Mouse (Mus musculus) hindbrain, embryonic 15.5 days (tissue): Measurements from ENCODE around the gene Myh3. TPM values are rescaled to one million over a fixed set of nuclear protein-coding genes. Genes with fewer than 3 reads are reported as not detected.

Experiments used
- ATAC-seq: fragments of 200-750 bp; cut with Nextera tagmentation; 2 replicates; pipeline ENCODE4 v1.8.0; 2017; ENCODE audit warnings: low read depth, moderate number of reproducible peaks, moderate TSS enrichment; ENCODE audit not compliant: low FRiP score
- H3K27ac ChIP-seq: fragments of 300-500 bp; sonication (generic); replicated peaks from 2 replicates; pipeline ENCODE4 v1.5.1; 2015; ENCODE audit warnings: mild to moderate bottlenecking, inconsistent platforms
- H3K27me3 ChIP-seq: fragments of 300-500 bp; sonication (generic); 2 replicates; pipeline ENCODE4 v1.6.1; 2015; ENCODE audit warnings: control low read depth, inconsistent platforms
- H3K36me3 ChIP-seq: fragments of 300-500 bp; sonication (generic); 2 replicates; pipeline ENCODE4 v1.6.1; 2015; ENCODE audit warnings: control low read depth, inconsistent platforms
- H3K4me1 ChIP-seq: fragments of 300-500 bp; sonication (generic); replicated peaks from 2 replicates; pipeline ENCODE4 v1.6.1; 2015; ENCODE audit warnings: control low read depth, inconsistent platforms
- H3K4me2 ChIP-seq: fragments of 300-500 bp; sonication (generic); 2 replicates; pipeline ENCODE4 v1.6.1; 2015; ENCODE audit warnings: moderate library complexity, mild to moderate bottlenecking, inconsistent platforms
- H3K4me3 ChIP-seq: fragments of 300-500 bp; sonication (generic); 2 replicates; pipeline ENCODE4 v1.5.1; 2015; ENCODE audit warnings: mild to moderate bottlenecking, inconsistent platforms
- H3K9ac ChIP-seq: fragments of 300-500 bp; sonication (generic); 2 replicates; pipeline ENCODE4 v1.6.1; 2015; ENCODE audit warnings: inconsistent platforms
- H3K9me3 ChIP-seq: fragments of 300-500 bp; sonication (generic); 2 replicates; pipeline ENCODE4 v1.6.1; 2016; ENCODE audit warnings: control low read depth, inconsistent platforms
- WGBS: fragments of 180-500 bp; shearing (Covaris S2); methylation state at CpG from one replicate; pipeline ENCODE4 v1.1.7; 2015; 5-methylcytosine and 5-hydroxymethylcytosine counted together
- polyA plus RNA-seq: library from polyadenylated mRNA; unstranded; fragments of >200 nt; fragmentation: Nextera tagmentation; extraction: Ambion mirVana; gene quantifications from 2 replicates; pipeline ENCODE4 v1.2.1, GENCODE M21; 2015

Gene Myh3
- polyA plus RNA-seq, 1 experiment from 2014 or later = 0.39 TPM

GRCm38 (mm10) chr11:67135532-67135931, 57.4 kb downstream of the Myh3 start:
- 91% methylated on average over 2 of the region's 2 CpGs for WGBS
- no peak overlapping the region for H3K4me2 ChIP-seq
- H3K9ac ChIP-seq = no peak overlapping the region
- no peak for ATAC-seq
- H3K4me3 ChIP-seq = no peak overlapping the region
- no peaks in the 10 kb centered on the region for H3K4me1 ChIP-seq
- H3K27ac ChIP-seq = no peak overlapping the region
- H3K9me3 ChIP-seq = no peaks in the 10 kb centered on the region
- no peaks in the 10 kb centered on the region for H3K36me3 ChIP-seq
- no peaks in the 10 kb centered on the region for H3K27me3 ChIP-seq

- no peak overlapping the region for H3K27ac ChIP-seq
- H3K36me3 ChIP-seq = no peaks in the 10 kb centered on the region
- no peak overlapping the region for H3K4me3 ChIP-seq
- no peak overlapping the region for H3K4me2 ChIP-seq
- H3K9ac ChIP-seq = no peak overlapping the region
- no peak for ATAC-seq
- 92% methylated on average over 8 of the region's 8 CpGs for WGBS
- no peaks in the 10 kb centered on the region for H3K27me3 ChIP-seq
- no peaks in the 10 kb centered on the region for H3K9me3 ChIP-seq
- no peaks in the 10 kb centered on the region for H3K4me1 ChIP-seq
Measured at GRCm38 (mm10) chr11:67139556-67139955, 61.5 kb downstream of the Myh3 start.

GRCm38 (mm10) chr11:67140175-67140574, 62.1 kb downstream of the Myh3 start:
- Histone ChIP-seq H3K27me3 (no peaks in the 10 kb centered on the region), H3K4me2 (no peak overlapping the region), H3K27ac (no peak overlapping the region), H3K4me1 (no peaks in the 10 kb centered on the region), H3K36me3 (no peaks in the 10 kb centered on the region), H3K4me3 (no peak overlapping the region), H3K9ac (no peak overlapping the region), H3K9me3 (no peaks in the 10 kb centered on the region)
- WGBS = 88% methylated on average over 5 of the region's 5 CpGs
- no peak for ATAC-seq

- no peaks in the 10 kb centered on the region for H3K9me3 ChIP-seq
- ATAC-seq = no peak
- no peak overlapping the region for H3K4me3 ChIP-seq
- H3K4me2 ChIP-seq = no peak overlapping the region
- no peaks in the 10 kb centered on the region for H3K4me1 ChIP-seq
- no peaks in the 10 kb centered on the region for H3K27me3 ChIP-seq
- no peak overlapping the region for H3K9ac ChIP-seq
- H3K27ac ChIP-seq = no peak overlapping the region
- no peaks in the 10 kb centered on the region for H3K36me3 ChIP-seq
- 86% methylated on average over 6 of the region's 6 CpGs for WGBS
Measured at GRCm38 (mm10) chr11:67141031-67141430, 62.9 kb downstream of the Myh3 start.

- Histone ChIP-seq H3K4me1 (no peaks in the 10 kb centered on the region), H3K36me3 (no peaks in the 10 kb centered on the region), H3K27me3 (no peaks in the 10 kb centered on the region), H3K4me3 (no peak overlapping the region), H3K27ac (no peak overlapping the region), H3K9me3 (no peaks in the 10 kb centered on the region), H3K9ac (no peak overlapping the region), H3K4me2 (no peak overlapping the region)
- WGBS = 65% methylated on average over 4 of the region's 4 CpGs
- no peak for ATAC-seq
Measured at GRCm38 (mm10) chr11:67142047-67142446, 63.9 kb downstream of the Myh3 start.

GRCm38 (mm10) chr11:67143065-67143464, 65.0 kb downstream of the Myh3 start:
- no peak overlapping the region for H3K9ac ChIP-seq
- H3K36me3 ChIP-seq = no peaks in the 10 kb centered on the region
- WGBS = 89% methylated on average over 5 of the region's 5 CpGs
- no peak overlapping the region for H3K4me3 ChIP-seq
- H3K4me1 ChIP-seq = no peaks in the 10 kb centered on the region
- no peak for ATAC-seq
- no peaks in the 10 kb centered on the region for H3K9me3 ChIP-seq
- no peaks in the 10 kb centered on the region for H3K27me3 ChIP-seq
- H3K4me2 ChIP-seq = no peak overlapping the region
- H3K27ac ChIP-seq = no peak overlapping the region

GRCm38 (mm10) chr11:67143863-67144498, 65.9 kb downstream of the Myh3 start:
- Histone ChIP-seq H3K4me2 (no peak overlapping the region), H3K4me1 (no peaks in the 10 kb centered on the region), H3K27me3 (no peaks in the 10 kb centered on the region), H3K36me3 (no peaks in the 10 kb centered on the region), H3K4me3 (no peak overlapping the region), H3K27ac (no peak overlapping the region), H3K9me3 (no peaks in the 10 kb centered on the region), H3K9ac (no peak overlapping the region)
- WGBS = 83% methylated on average over 4 of the region's 4 CpGs
- ATAC-seq = no peak

GRCm38 (mm10) chr11:67144559-67145265, 66.6 kb downstream of the Myh3 start:
- no peaks in the 10 kb centered on the region for H3K9me3 ChIP-seq
- H3K9ac ChIP-seq = no peak overlapping the region
- H3K27me3 ChIP-seq = no peaks in the 10 kb centered on the region
- no peak overlapping the region for H3K27ac ChIP-seq
- H3K4me3 ChIP-seq = no peak overlapping the region
- WGBS = 71% methylated on average over 6 of the region's 6 CpGs
- no peak overlapping the region for H3K4me2 ChIP-seq
- H3K36me3 ChIP-seq = no peaks in the 10 kb centered on the region
- no peaks in the 10 kb centered on the region for H3K4me1 ChIP-seq
- ATAC-seq = no peak

GRCm38 (mm10) chr11:67145482-67146408, 67.6 kb downstream of the Myh3 start:
- Histone ChIP-seq H3K27ac (no peak overlapping the region), H3K36me3 (no peaks in the 10 kb centered on the region), H3K9ac (no peak overlapping the region), H3K4me1 (no peaks in the 10 kb centered on the region), H3K27me3 (no peaks in the 10 kb centered on the region), H3K4me3 (no peak overlapping the region), H3K4me2 (no peak overlapping the region), H3K9me3 (no peaks in the 10 kb centered on the region)
- 85% methylated on average over 5 of the region's 5 CpGs for WGBS
- ATAC-seq = no peak

GRCm38 (mm10) chr11:67146409-67147282, 68.5 kb downstream of the Myh3 start:
- WGBS = 92% methylated on average over 4 of the region's 4 CpGs
- no peak overlapping the region for H3K27ac ChIP-seq
- H3K36me3 ChIP-seq = no peaks in the 10 kb centered on the region
- no peaks in the 10 kb centered on the region for H3K9me3 ChIP-seq
- no peak overlapping the region for H3K9ac ChIP-seq
- no peak overlapping the region for H3K4me3 ChIP-seq
- no peaks in the 10 kb centered on the region for H3K27me3 ChIP-seq
- H3K4me1 ChIP-seq = no peaks in the 10 kb centered on the region
- H3K4me2 ChIP-seq = no peak overlapping the region
- no peak for ATAC-seq

- Histone ChIP-seq H3K27ac (no peak overlapping the region), H3K27me3 (no peaks in the 10 kb centered on the region), H3K4me3 (no peak overlapping the region), H3K4me2 (no peak overlapping the region), H3K36me3 (no peaks in the 10 kb centered on the region), H3K9me3 (no peaks in the 10 kb centered on the region), H3K9ac (no peak overlapping the region), H3K4me1 (no peaks in the 10 kb centered on the region)
- 96% methylated on average over 12 of the region's 12 CpGs for WGBS
- ATAC-seq = no peak
Measured at GRCm38 (mm10) chr11:67147283-67147921, 69.3 kb downstream of the Myh3 start.
